Mouse (Mus musculus): ENCODE measurements around the gene Zfp553.

DNA sequence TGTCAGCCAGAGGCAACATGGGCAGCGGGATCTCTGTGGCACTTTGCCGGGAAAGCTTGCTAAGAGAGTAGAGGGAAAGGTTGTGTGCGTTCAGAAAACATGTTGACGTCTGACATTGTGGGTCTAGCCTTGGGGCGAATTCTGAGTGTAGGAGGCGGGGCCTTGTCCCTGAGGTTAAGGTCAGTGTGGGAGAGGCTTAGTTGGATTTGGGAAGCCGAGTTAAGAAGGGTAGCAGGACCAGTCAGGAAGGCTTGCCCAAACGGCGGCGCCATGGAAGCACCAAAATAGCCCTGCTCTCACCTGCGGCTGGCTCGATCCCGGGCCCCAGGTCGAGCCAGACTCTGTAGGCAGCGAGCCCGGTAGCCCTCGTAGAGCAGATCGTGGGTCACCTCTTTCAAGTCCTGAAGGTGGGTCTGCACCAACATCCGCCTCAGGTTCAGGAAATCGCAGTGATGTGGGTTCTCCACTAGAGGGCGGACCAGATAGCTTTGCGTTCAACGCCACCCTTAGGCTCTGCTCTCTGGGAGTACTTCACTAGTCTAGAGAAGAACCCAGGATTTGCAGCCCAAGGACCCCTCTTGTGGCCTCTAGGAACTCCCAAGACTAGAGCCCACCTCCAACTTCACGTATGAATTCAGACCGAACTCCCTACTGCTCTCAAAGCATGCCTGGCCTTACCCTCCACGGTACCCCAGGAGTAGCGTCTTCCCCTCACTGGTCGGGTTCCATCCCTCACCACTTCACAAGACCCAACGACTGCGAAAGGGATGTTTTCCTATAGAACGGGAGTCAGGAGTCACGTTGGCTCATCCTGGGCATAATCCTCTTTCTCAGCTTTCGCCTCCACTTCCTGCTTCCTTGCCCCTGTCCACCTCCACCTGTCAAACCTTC is 17.6 kb upstream of the Zfp553 start:
- TF ChIP-seq GATA1 (IDR thresholded peaks at IDR 0.05; ENCODE audit: borderline replicate concordance, low read length), result no peak
- no peak for TF ChIP-seq FLI1 (IDR thresholded peaks at IDR 0.05; ENCODE audit: low read length)

Data from megakaryocyte, embryonic 14.5 days (primary cell).